Mouse (Mus musculus) hindlimb bud, embryonic 11.5 days (tissue): ENCODE results near the gene Batf.
"Not testable (repeated sequence)": the region's sequence is repeated elsewhere in the genome, so short reads cannot be mapped to it uniquely, and the experiment has no call there.

Experiments used
- DNase-seq: peaks from one replicate; pipeline ENCODE4 v3.0.0-alpha.2; 2012; ENCODE audit warnings: low read depth, low spot score; ENCODE audit errors: extremely low spot score

Gene Batf

DNA sequence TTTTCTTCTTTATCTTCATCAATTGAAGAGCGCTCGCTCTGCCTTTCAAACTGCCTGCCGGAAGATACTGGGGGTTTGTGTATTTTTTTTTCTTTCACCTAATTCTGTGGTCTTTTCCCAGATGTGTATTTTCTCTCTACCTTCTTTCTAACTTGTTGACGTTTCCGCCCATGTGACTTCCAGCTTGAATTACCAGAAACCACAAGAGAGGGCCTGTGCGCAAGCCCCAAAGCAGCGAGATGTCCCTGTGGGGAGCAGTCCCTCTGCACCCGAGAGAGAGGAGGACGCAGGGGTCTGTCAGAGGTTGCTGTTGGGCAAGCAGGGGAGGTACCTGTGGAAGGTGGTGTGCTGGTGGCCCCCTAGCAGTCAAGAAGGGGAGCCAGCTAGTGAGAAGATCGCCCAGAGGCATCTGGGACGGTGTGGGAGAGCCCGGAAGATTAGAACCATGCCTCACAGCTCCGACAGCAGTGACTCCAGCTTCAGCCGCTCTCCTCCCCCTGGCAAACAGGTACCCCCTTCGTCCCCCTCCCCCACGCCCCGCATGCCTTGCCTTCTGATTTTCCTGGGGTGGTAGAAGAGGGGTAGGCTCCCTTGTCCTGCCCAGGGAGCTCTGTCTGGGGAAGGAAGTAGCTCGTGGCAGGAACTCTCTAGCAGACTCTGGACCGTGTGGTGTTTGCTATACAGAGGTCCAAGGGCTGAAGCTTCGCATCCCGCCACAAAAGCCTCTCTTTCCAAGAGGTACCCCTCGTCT, at the start of gene Batf:
Gene Batf (plus strand): TSS at position 204 of the 751 bp plus-strand sequence.
- no peak for DNase-seq

DNA sequence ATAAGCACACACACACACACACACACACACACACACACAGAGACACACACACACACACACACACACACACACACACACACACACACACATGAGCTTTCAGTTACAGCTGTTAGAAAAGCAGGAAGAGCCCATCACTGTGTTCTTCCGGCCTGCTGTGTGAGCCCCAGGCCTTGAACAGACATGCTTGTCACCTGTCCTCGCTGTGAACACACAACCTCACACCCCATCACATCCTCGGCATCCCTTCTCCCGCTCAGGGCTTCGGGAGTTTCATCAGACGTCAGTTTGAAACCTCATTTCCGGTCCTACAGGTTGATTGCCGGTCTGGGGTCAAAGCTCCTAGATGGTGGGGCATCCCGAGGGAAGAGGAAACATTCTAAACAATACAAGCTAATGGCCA, 48.5 kb upstream of the Batf start:
- DNase-seq, result no peak

DNA sequence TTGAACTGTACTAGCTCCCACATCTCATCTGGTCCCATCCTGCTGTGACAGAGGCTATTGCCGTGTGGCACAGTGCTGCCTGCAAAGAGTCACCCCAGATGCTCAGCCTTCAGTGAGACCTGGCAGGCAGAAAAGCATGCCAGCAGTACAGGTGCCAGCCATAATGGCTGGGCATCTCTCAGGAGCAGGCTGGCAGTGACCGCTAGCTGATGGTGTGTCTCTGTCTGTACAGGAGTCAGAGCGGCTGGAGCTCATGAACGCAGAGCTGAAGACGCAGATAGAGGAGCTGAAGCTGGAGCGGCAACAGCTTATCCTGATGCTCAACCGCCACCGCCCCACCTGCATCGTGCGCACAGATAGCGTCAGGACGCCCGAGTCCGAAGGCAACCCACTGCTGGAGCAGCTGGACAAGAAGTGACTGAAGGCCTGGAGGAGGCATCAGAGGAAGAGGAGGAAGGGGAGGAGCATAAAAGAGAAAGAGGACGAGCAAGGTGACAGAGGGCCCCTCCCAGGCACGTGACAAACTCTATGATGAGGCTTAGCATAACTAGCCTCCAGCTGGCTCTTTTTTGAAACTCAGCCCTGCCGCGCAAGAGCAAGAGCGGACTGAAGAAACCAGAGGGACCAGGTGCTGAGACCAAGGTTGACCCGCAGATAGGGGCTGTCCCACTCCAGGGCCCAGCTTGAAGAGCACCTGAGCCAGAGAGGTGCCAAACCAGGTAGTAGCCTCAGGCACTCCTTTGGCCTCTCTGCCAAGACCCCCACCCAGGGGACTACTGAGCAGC, 47.7 kb upstream of the Batf start:
- no peak for DNase-seq

- no peak for DNase-seq
These were observed 47.0 kb upstream of the Batf start for GRCm38 (mm10) chr12:85639326-85640008.

DNA sequence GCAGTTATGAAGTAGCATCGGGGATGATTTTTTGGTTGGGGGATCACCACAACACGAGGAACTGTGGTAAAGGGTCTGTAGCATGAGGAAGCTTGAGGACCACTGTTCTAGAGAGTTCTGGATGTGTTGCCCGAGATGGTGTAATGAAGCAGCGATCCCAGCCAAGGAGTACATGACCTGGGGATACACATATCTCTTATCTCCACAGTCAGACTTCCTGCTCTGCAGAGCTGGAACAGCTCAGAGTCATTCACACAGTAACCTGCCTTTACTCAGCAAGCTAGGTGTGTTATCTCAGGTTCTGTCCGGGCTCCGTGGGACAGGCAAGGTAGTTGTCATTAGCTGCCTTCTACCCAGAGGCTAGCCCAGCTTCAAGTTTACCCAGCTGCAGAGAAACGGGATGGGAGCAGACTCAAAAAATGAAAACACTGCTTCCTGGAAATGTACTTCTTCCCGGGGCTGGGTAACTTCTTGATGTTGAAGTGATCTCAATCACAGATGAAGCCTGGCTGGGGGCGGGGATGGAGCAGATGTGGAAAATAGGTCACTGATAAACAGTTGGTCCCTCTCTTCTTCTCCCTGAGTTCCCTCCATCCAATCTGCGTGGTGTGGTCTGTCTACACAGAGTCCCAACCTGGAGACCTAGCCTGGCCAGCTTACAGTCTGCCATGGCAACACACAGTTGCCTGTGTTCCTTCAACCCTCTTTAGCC, 45.5 kb upstream of the Batf start:
- no peak for DNase-seq

DNA sequence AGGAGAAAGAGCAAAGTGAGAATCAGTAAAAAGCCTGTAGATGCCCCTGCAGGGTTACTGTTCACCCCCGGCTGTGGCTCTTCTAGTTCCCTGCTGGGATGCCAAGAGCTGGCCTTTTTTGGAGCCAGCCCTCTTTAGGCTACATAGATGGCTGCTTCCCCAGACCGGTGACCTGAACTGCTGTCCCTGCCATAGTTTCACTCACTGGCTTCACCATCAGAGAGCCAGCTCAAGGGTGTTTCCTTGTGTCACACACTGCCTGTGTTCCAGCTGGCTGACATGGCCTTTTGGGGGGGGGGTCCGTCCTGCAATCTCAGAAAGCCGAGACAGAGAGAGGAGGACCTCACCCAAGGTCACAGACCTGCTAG, 44.9 kb upstream of the Batf start:
- DNase-seq, result no peak

DNA sequence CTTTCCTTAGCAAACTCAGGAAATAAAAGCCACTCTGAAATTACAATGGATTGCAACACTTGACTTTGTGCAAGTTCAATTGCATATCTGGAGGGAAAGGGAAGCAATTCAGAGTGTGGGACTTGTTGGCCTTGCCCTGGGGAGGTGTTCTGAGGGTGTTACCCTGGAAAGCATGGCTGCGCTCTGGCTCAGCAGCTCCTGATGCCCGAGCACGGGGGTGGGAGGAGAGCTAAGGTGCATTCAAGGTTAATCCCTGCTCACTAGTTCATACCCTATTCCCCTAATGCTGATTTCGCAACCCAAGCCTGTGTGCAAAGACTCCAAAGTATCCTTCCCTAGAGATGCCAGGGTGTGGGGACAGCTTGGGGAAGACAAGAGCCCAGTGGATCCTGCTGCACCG, 42.7 kb upstream of the Batf start:
- DNase-seq, result no peak

- DNase-seq, result no peak
These were observed 40.8 kb upstream of the Batf start for GRCm38 (mm10) chr12:85645664-85646063.

GRCm38 (mm10) chr12:85647346-85647745, 39.1 kb upstream of the Batf start:
- no peak for DNase-seq

- DNase-seq, result no peak
These were observed 38.5 kb upstream of the Batf start for GRCm38 (mm10) chr12:85647955-85648354.

DNA sequence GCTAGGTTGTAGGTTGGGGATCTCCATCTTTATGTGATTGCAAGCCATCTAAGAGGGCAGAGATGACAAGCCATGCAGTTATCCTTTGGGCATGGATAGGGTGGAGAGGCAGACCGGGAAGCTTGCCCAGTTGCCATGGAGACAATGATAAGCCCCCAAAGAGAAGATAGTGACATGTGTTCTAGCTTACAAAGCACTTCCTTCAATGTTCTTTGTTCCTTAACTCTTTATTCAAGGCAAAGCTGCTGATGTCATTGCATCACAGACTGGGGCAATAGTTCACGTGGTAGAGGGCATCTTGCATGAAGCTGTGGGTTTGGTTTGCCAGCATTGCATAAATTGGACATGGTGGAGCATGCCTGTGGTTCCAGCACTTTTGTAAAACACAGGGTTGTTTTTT, 27.1 kb upstream of the Batf start:
- no peak for DNase-seq

GRCm38 (mm10) chr12:85660855-85661254, 25.6 kb upstream of the Batf start:
- no peak for DNase-seq

GRCm38 (mm10) chr12:85662232-85662631, 24.2 kb upstream of the Batf start:
- not testable (repeated sequence) for DNase-seq

- peak; percentile 22 for DNase-seq
These were observed 23.6 kb upstream of the Batf start for GRCm38 (mm10) chr12:85662896-85663295.

DNA sequence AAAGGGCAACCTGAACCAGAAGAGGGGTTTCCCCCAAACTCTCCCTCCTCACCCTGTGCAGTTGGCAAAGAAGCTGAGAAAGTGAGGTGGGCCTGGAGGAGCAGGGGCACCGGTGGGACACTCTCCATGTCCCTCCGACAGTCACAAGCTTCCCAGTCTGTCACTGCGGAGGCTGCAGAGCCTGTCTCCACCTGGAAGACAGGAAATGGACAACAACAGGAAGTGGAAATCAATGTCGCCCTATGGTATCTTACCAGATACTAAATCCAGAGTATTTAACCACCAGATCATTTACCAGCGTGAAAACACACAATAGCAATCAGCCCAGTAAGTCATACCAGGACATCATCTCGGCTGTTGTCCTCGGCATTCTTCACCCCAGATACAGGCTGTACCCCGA, 20.4 kb upstream of the Batf start:
- DNase-seq, result no peak

DNA sequence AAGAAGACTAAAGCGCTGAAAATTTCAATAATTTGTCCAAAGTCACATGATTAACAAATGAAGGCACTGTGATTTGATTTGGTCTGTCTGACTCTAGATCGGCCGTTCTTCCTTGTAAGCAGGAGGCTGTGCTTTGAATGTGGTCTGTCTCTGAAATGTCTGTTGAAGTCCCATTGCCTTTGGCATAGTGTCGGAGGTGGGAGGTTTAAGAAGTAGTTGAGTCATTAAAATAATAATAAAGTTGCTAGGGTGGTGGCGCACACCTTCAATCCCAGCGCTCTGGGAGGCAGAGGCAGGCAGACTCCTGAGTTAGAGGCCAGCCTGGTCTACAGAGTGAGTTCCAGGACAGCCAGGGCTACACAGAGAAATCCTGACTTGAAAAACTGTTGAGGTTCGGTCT, 19.4 kb upstream of the Batf start:
- no peak for DNase-seq

GRCm38 (mm10) chr12:85668696-85669095, 17.8 kb upstream of the Batf start:
- no peak for DNase-seq

GRCm38 (mm10) chr12:85670080-85670479, 16.4 kb upstream of the Batf start:
- no peak for DNase-seq

DNA sequence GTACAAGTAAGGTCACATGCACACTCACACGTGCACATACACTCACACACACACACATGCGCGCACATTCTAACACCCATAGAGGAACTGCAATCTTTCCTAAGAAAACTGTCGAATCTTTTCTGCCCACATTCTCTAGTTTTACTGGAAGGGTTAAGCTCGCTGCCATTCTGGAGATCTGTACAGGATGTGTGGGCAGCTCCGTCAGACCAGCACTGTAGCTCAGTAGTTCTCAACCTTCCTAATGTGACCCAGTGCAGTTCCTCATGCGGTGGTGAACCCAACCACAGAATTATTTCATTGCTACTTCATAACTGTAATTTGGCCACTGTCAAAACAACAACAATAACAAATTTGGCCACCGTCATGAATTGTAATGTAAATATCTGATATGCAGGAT, 12.6 kb upstream of the Batf start:
- no peak for DNase-seq

DNA sequence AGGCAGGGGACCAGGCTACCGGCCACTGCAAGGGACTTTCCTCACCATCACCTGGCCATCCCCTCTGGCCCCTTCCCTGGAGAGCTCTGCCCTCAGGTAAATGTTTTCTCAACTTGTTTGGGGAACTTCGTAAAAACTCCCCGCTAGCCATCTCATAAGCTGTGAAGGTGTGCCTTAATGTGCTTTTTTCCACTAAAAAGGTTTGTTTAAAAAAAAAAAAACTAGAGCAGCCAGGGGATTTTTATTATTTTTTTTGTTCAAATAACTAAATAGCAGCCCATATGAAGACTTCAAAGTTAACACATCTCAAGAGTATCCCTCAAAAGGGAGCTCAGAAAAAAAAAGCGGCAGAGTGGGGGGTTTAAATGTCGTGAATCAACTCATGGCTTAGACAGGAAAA, 7.4 kb upstream of the Batf start:
- DNase-seq, result no peak

GRCm38 (mm10) chr12:85679808-85680207, 6.7 kb upstream of the Batf start:
- DNase-seq, result no peak
